Mouse (Mus musculus): ENCODE data around the gene Pkig.
"Not testable (repeated sequence)": the region's sequence is repeated elsewhere in the genome, so short reads cannot be mapped to it uniquely, and the experiment has no call there.

Pkig gene

DNA sequence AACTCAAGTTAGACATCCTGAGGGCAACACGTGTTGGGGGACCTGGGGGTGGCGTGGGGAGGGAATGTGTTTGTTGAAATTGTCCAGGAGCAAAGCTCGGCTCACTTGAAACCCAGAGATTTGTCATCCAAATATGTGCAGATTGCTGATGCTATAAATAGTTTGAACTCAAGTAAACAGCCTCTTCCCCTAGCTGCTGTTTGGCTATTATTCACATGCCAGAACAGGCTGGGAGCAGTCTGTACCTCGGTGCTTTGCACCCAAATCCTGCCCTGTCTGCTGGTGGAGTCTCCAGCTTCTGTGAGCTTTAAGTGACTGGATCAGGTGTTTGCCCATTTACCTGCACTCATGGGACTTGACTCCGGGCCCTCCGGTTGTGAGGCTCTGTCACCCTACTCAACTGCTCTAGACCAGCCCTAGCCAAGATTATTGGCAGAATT lies 27.6 kb downstream of the Pkig start:
- DNase-seq = no peak

DNA sequence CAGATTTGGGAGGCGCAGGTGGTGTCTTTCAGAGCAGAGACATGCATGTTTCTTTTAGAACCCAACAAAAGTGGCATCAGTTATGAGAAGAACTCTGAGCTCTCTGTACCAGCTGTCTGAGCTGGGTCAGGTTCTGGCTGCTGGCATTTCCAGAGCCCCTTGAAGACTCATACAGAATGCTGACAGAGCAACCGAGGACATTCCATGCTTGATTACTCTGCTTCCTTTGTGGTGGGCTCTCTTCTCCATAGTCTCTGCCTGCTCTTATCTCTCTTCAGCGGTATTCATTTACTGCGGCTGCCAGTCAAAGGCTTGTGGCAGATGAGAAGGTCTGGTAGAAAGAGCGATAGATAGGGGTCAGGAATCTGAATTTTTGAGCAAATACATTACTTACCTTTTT lies 28.0 kb downstream of the Pkig start:
- DNase-seq = no peak

DNA sequence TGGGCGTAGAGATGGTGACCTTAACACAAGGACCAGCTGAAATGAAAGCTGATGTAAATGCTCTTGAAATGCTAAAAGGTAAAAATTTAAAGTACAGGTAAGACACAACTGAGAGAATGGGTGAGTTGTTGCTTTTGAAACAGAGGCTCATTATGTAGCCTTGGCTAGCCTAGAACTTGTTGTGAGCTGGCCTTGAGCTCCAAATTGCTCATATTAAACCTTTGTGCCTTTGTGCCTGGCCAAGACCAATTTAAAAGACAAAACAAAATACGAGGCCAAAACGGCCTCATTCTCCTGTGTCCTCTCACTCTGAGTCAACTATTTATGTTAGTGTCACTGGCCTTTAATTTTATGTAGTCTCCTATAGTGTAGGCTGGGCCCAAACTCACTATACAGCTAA lies 28.7 kb downstream of the Pkig start:
- DNase-seq = no peak

DNA sequence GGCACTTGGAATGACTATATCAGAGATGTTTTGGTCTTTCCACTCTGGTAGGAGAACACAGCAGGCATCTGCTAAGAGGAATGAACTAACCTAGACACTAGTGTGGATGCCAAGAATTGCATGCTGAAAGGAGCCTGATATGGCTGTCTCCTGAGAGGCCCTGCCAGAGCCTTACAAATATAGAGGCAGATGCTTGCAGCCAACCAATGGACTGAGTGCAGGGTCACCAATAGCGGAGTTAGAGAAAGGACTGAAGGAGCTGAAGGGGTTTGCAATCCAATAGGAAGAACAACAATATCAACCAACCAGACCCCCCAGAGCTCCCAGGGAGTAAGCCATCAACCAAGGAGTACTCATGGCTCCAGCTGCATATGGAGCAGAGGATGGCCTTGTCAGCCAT lies 30.2 kb downstream of the Pkig start:
- not testable (repeated sequence) for DNase-seq

DNA sequence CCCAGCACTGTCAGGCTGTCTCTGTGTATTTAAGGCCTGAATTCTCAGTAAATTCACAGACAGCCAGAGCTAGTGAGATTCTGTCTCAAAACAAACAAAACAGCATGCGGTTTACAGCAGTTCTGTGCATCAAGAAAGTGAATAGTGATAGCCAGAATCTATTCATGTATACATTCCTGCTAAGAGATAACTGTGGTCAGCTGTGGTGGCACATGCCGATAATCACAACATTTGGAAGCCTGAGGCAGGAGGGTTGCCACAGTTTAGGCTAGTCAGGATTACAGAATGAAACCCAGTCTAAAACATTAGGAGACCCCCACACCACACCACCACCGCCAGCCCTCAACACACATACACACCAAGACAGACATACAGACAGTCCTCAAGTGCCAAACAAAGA lies 31.6 kb downstream of the Pkig start:
- no peak for DNase-seq

DNA sequence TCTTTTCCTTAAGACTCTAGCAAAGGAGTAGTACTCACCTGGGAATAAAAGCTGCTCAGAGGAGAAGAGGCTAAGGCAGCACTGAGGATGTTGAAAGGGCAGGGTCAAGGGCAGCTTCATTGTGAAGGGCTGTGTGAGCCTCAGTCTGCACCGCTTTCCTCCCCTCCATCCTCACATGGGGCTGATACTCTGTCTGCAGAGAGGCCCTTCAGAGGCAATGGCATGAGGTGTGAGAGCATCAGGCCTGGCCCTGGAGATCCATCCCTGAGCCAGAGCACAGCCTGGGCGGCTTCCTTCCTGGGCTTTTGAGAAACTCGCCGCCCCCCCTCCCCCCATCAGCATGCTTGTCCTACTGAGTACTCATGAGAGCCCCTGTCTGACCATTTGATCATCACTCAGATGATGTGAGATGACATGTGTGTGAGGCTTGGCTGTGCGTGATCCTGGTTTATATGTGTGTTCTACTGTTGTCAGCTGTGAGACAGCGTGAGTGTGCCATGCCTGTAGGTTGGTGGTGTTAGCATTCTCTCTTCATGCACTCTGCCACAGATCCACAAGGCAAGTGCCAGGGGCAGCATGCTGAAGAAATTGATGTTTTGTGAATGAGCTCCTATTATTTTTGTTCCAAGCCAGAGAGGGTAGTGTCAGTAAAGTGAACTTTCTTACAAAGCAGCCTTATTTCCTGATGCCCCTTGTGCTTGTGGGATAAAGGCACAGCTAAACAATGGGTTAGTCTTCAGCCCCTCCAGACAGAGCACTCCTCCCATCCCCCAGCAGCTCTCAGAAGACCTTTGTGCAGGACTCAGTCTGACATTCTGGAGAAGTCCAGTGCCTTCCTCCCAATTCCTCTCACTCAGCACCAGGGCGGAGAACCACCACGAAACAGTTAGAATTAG lies 32.5 kb downstream of the Pkig start:
- no peak for DNase-seq

DNA sequence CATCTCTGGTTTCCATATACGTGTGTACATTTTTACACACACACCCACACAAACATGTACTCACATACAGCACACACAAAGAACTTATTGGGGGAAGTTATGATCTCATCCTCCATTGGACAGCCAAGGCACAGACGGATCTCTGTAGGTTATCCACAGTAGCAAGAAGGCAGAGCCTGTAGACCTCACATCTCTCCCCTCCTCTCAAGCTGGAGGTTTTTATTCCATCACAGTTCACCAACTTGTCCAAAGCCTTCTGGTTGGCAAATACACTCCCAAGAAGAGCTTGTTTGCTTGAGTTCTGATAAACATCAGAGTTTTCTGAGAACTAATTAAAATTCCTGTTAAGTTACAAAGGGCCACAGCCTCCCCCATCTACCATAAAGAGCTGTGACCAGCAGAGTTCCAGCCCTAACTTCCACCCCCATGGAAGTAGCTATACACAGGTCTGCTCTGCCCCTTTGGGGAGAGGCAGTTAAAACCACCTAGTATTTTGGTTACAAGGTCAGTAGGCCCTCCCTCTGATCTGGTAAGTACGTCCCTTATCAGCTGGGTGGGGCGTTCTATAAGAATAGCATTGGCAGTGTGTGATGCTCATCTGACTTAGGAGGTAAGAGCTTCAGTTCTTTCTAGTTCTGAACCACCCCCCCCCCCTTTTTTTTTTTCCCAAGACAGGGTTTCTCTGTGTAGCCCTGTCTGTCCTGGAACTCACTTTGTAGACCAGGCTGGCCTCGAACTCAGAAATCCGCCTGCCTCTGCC lies 33.8 kb downstream of the Pkig start:
- DNase-seq = no peak

DNA sequence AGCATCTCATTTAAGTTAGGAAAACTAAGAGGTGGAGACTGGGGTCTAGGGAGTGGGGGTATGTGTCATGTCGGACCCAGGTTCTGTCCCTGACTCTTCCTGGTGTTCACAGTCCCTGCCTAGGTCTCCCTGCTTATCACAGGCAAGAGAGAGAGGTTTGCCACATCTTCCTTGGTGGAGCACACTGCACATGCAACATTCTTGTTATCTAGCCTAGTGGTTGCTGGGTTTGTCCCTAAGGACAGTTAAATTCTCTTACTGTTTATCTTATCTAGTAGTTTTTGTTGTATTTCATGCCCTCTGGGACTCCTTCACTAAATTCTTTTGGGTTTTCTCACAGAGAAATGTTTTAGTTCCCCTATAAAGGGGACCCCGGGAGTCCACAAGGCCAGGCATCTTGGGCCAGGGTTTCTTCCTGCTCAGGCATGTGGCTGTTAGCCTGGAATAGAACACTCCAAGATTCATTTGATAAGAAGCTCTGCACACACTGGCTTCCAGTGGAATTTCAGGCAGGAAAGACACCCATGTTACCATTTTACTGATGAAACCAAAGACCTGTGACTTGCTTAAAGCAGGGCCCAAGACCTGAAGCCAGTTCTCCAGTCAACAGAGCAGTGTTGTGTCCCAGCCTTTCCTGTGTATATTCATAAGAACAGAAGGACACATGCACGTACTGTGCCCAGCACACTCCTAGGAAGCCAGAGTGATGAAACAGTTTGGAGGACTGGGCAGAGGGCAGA lies 34.9 kb downstream of the Pkig start:
- no peak for DNase-seq

DNA sequence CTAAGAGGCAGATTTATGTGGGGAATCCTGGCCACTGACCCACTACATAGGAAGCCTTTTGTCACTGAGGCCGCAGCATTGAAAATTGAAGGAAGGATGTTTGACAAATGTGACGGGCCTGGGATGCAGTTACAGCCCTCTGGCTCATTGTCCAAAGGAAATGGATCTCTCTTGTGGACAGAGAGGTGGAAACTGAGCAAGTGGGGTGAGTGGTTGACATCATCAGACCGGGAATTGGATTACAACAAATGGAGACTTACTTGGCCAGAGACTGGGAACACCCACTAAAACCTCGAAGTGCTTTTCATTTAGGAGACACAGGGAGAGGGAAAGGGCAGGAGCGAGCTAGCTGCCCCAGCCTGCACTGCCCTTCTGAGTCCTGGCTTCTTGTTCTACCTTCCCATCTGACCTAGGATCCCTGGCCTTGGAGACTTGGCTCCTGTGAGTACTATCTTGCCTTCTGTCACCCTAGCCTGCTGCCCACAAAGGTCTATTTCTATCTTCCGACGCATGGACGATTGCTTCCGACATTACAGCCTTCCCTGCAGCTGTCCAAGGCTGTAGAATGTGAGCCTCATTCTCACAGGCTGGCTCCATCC lies 35.6 kb downstream of the Pkig start:
- no peak for DNase-seq

DNA sequence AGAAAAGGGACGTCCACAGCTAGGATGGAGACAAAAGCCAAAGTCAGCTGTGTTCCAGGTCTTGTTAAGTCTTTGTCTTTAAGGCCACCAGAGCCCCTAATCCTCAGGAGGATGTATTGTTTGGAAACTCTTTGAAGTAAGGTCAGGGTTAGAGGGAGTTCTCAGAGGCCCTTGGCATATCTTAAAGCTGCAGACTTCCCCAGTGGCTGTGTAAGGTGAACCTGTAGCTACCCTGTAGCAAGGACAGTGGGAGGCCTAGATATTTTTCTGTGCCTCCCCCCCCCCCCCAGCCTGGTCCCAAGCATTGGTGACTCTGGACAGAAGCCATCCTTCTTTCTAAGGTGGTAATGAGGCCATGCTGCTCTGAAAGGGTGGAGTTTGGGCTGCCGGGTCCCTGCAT lies 38.6 kb downstream of the Pkig start:
- DNase-seq = no peak

DNA sequence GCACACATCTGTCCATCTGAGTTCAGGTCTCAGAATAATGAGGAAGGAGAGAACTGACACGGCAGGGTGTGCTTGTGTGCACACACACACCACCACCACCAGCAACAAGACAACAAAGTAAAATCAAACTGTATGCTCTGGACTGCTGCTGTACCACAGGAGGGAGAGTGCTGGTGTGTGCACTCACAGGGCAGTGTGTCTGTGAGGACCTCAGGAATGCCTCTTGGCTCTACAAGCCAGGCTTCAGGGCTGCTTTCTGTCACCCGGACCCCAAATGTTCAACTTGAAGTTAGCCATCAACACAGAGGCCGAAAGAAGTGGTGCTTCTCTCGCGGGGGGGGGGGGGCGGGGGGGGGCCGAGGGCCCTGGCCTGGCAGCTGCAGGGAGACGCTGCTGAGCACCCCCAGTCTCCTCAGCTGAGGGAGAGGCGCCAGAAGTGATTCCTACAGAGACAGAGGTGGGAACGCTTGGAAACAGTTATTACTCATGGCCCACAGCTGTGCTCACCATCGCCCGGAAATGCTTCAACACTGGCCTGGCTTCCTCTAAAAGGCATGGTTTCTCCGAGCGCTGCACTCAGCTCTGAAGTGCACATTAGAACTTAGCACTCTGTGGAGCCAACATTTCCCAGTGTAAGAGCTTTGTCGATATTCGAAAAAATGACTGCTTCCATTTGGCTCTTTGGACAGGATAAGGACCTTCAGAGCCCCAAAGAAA lies 39.7 kb downstream of the Pkig start:
- DNase-seq = no peak

DNA sequence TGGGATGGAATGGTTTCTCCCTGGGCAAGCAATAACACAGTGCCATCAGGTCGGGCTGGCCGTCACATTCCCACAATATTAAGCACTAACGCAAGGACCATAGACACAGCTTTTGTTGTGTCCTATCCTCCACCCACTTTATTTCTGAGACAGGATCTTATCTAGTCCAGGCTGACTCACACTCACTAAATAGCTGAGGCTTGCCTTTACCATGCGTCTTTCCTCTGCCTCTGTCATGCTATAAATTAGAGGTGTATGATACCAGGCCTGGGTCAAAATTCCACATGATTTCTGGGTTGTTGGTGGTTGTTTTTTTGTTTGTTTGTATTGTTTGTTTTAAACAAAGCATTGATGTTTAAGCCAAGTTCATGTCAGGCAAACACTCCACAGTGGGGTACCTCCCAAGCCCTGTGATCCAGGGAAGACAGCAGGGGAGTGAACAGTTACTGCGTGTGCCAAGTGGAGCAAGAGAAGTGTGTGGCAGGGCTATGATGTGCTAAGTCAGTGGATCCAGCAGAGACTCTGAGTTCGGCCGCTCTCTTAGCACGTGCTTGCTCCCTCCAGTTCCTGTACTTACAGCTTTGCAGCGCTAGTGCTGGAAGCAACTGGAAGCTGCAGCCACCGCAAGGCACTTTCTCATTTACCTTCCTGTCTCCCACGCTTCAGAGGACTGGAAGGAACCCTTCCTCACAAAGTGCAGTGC lies 41.0 kb downstream of the Pkig start:
- no peak for DNase-seq

DNA sequence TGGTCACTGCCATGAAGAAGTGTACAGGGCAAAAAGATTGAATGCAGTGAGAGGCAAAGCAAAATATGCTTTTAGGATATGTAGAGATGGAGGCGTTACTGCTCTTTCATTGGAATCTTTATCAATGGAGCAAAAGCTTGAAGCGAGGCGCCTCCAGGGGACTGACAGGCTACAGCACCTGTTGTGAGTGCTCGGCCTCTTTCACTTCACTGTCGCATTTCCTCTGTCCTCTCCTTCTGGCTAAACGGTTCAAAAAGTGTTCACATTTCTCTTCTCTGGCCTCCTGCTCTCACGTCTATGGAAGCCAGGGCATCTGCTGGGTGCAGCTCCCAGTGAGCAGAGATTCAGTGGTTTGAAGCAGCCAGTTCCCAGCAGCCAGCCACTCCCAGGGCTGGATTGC lies 44.2 kb downstream of the Pkig start:
- DNase-seq = no peak

DNA sequence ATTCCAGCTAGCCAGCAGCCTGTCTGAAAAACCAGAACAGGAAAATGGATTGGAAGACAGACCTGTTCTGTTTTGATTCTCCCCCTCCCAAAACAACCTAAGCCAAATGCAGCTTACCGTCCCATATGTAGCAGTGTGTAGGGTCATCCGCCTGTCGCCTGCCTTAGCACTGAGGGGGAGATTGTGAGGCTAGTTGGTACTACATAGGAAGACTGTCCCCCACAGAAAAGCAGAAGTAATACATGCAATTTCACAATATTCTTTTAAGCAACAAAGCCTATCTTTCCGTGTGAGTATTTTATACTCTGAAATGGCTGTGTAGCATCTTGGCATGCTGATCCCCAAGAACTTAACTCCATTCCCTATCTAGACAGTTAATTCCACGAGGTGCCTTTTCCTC lies 44.7 kb downstream of the Pkig start:
- no peak for DNase-seq

DNA sequence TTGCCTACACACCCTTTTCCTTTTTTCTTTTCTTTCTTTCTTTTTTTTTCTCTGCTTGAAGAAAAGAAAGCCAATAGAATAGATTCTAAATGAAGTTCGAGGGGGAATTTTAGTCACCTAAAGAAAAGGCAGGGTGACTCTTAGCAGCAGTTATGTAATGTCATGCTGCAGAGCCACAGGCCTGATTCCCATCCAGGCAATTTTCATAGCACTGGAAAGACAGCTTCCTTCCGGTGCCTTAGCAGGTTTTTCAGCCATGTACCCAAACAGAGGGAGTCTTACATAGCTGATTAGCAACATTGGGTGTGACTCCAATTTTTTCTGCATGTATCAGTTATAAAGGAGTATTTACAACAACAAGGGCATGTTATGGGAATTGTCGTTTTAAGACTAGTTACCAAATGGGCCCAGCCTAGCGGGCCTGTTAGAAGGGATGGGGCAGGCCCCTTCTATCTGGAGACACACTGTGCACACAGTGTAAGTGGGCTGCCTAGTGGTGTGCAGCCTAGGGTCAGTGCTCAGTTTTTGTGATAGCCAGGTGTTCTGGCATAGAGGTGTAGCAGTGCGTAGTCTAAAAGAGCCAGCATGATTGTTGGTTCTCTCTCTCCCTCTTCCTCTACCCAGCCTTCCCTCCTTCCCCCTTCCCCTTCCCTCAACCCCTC lies 45.5 kb downstream of the Pkig start:
- DNase-seq = no peak

DNA sequence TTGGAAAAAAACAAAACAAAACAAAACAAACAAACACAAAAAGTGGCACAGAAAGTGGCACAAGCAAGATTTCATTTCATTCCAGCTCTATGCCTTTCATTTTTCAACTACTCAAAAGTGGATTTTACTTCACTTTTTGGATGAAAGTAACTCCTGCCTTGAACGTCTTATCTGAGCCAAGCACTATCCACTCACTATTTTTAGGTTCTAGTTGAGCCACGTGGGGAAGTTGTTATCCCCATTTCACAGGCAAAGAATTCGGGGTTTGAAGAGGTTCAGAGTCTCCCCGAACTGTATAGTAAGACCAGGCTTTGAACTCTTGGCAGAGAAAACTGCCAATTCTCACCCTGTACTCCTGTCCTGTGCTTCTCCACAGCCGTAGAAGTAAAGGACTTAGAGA lies 50.1 kb downstream of the Pkig start:
- DNase-seq = no peak

DNA sequence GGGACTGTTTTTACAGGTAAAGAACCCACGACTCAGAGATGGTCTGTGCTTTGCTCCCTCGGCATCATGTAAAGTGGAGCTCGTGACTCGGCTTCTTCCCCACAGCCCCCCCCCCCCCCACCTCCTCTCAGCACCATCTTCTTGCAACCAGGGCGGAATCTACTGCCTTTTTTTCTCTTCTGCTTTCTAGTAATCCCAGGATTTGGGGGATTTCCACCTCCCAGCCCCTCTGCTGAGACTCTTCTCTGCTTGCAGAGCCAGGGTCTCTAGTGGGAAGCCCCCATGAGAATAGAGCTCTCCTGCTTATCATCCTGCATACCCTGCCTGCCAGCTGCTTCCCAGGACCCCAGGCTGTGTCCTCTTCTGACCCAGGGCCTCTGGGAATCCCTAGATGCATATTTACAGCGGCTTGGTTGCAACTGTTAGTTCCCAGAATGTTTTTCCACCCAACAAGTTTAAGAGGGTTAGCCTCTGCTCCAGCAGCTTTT lies 50.6 kb downstream of the Pkig start:
- DNase-seq = no peak

DNA sequence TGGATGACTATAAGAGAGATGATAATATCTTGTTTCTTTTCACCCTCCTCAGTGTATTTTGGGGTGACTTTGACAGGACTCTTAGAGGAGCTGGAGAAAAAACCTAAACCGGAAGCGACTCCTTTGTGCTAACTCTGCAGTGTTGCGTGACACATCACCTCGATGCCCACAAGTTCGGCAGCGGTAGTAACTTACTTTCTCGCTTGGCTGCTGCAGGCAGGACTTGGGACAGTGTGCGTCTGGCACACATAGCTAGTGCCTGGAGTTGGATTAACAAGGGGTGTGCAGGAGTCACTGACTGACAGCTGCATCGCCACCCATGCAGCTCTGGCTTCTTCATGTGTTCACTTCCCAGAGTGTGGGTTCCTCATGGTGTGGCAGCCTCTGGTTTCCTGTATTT lies 51.8 kb downstream of the Pkig start:
- no peak for DNase-seq

DNA sequence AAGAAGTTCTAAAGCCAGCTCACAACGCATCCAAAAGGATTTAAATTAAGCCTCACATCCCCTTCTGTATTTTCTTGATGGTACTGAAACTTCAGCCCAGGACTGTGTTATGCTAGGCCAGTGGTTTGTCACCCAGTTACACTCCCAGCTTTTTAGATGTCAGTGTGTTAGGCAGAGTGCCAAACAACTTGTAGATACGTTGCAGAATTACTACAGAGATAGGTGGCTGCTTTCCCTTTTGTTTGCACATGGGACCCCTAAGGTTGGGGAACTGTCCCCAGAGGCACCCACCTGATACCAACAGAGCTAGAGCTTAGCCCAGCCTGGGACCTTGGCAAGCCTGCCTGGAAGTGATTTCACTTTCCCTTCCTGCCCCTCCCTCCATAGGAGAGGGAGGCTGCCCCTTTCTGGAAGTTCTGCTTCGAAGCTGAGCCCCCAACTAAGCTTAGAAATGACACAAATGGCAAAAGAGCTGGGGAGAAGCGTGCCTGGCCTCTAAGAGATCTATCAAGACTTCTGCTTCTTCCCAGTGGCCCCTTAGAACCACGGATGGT lies 52.5 kb downstream of the Pkig start:
- DNase-seq = no peak

DNA sequence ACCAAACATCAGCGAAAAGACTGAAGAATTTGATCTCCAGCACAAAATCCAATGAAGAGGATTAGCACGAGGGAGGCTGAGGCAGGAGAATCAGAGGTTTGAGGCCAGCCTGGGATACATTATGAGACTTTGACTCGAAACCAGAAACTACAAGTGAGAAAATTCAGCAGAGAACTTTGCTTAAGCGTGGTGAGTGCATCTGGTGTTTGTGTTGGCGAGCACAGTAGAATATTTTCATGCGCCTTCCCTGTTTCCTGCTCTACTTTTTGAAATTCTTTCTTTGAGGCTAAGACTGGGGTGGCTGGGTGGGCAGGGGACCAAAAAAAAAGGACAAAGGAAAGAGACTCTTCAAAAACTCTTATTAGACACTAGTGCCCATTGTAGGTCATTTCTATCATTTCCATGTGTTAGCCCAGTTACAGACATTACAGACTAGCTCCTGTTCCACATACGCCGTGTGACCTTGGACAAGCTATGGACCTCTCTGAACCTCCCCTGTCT lies 53.2 kb downstream of the Pkig start:
- no peak for DNase-seq
